Mouse (Mus musculus): ENCODE data around the gene Frem1.

The Frem1 gene

DNA sequence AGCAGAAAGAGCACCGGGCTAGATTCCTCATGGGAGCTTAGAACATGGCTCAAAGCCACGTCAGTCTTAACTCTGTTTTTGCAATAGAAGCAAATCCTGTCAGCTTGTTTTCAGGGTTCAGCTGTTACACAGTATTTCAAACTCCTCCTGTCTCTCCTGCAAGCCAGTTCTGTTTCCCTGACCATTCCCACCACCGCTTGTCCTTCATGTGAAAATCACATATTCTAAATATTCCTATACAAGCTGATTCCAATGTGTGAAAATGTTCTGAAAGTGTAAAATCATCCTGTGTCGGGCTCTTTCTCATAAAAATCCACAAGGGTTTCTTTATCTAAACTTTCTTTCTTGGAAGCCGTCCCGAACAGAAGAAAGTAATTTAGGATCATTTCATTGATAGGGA lies 22.0 kb downstream of the Frem1 start:
- no peak for DNase-seq

DNA sequence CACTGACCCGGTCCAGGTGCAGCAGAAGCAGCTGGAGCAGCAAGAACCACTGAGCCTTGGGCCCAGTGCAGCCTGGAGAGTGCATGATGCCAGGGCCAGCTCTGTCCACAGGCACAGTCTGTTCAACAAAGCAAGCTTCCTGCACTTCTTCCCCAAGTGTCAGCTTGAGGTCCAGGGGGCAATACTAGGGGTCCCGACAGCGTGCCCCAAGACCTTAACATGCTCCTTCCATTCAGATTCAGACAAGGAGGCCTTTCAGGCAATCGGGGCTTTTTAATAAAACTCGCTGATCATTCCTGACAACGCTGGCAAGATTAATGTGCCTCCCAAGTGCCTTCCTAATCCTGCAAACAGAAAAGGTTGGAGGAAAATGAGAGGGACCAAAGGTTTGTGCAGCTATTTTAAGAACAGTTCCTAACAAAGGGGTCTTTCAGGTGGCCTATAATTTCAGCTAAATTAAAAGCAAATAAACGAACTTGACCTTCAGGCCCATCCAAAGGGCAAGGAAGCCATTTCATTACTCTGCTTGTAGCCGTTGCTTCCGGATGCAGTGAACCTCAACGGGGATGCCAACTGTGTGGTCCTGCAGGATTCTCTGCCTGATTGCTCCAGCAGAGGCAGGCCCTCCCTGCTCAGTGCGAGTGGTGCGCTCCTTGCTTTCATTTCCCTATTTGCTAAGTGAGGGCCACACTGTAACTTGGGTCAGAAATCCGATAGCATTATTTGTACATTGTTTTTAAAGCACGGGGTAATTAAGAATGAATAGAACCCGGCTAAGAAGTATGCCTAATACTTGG lies 31.2 kb downstream of the Frem1 start:
- no peak for DNase-seq

DNA sequence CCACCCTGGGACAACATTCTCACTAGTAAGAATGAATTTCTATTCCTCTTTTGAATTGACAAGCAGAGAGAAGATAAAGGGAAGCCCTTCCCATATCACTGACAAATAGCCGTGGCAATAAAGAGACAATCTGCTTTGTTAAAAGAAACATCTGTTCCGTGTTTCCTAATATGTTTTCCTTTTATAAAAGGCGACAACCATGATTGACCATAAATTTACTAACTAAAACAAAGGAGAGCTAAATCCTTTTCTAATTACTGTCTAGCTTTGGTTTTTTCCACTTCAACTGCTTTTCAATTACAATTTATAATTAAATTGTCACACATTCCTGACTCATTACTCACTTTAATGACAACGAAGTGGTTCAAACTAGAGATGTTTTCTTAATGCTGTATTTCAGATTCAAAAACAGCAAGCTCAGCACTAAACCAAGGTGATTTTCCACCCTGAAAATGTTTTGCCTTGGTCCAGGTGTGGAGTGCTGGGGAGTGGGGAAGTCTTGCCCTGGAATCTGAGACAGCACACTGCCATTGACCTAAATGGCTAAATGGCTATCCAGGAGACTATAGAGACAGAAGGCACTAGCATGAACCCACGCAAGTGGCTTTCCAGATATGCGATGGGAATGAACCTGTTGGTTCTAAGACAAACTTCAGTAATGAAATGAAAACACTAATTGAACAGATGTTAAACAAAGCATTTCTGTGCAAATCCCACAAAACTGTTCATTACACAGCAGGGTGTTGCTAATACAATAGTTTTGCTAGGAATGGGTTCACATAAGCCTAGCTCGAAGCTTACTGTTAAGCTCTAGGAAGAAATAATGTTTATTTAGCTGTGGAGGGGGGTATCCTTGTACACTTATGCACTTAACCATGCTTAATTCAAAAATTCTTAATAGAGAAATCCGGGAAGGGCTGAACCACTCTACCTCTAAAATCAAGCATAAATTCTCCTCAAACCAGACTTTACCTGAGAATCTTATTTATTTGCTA lies 33.7 kb downstream of the Frem1 start:
- no peak for DNase-seq

DNA sequence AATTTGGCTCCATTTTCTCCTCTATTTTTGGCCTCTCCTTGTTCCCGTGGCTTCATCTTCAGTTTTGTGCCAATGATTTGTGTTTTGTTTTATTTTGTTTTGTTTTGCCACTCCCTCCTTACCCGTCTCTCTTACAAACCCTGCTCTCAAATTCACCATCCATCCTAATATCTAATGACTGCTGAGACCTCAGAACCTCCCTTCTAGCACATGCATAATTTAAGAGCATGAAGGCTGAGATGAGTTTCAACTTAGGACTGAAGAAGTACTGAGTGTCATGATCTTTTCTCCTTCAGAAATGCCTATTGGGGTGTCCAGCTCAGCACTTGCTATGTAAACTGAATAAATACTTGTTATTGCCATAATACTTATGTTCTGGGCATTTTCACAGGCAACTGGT lies 37.6 kb downstream of the Frem1 start:
- no peak for DNase-seq

DNA sequence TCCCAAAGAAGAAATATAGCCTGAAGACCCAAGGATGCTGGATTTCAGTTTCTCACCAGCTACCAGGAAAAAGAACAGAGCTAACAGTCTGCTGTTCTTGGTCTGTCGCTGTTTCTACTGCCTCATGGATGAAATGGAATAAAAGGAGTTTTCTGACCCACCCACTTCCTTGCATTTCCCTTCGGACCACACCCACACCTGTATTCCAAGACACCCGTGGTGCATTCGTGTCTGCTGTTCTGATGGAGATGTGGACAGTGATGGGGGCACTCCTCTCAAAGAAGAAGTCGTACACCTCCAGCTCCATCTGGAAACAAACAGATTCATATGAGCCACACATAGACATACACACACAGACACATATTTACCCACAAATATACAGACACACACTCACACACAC lies 48.1 kb downstream of the Frem1 start:
- DNase-seq = no peak

DNA sequence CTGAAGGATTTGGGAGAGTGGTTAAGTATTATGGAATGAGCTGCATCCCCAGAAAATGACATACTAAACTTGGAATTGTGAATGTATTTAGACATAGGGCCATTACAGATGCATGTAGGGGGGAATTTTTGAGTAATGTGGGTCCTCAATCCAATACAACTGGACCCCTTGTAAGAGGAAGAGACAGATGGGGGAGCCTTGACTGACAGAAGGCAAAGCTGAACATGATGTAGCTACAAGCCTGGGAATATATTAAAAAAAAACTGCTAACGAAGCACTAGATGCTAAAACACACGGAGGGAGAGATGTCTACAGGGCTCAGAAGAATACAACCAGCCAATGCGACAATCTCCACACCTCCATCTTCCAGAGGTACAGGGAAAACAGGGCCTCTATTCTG lies 60.1 kb downstream of the Frem1 start:
- DNase-seq = no peak

DNA sequence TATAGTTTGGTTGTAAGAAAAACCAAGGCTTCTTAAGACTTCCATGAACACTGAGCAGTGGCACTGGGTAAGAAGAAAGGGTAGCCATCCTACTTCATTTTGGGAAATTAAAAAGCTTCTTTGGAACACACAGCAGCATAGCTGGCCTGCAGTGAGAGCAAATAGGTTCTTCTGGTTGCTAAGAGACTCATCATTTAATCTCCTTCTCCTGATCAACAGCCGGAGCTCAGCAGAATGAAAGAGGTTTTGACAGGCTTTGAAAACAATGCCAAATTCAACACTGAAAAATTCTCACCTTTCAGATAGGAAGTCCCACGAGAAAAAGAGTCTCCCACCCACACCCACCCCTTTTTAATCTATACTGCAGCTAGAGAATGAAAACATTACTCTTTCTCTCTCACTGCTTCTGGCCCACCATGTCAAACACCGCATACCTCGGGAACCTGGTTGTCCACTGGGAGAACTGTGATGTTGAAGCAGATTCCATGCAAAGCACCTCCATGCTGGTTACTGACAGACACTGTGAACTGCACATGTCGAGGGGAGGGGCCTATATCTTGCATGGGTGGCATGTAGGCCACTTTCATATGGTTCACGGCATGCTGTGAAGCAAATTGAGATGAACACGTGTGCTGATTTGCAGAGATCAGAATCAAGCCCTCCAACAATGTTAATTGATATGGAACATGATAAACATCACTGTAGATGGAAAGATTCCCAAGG lies 61.0 kb downstream of the Frem1 start:
- DNase-seq = no peak

DNA sequence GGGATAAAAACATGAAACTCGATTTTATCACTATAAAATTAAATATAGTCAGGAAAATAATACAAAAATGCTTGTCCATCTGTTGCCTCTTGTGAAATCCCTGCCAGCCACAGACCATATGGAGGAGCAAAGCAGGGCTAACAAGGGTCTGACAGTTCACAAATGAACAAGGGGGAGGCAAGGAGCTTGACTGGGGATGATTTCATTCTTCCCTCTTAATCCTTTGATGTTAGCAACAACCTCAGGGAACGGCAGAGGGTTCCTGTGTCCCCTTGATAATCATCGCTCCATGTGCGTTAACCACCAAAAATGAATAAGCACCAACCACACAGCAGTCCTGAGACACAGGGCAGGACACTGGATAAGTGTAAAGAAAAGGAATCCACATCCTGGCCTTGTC lies 79.8 kb downstream of the Frem1 start:
- no peak for DNase-seq

DNA sequence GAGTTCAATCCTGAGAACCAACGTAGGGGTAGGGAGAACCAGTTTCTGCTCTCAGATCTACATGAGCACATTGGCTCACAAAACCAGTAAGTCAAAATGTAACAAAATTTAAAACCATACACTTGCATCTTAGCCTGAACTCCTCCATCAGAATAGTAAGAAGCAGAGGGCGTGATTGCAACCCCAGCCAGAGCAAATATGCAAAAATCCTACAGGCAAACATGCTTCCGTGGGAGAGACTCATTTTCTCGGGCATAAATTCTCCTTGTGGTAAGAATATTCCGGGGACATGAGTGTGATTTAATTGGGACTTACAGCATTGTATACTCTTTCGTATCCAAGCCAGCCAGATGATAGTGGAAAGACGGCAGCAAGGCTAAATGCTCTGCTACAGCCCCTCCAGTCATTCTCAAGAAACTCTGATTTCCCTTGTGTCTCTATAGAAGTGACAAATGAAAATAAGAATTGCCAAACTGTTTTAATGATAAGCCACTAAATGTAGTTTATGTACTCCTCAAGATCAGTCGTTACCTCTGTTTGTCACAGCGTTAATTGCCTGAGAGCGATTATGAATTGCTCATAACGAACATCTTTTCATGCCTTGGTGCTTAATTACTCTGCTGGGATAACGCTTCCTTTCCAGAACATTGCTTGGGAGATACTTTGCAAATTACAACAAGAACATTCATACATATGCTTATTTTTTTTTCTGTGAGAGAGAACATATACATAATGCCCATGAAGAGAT lies 81.1 kb downstream of the Frem1 start:
- no peak for DNase-seq

DNA sequence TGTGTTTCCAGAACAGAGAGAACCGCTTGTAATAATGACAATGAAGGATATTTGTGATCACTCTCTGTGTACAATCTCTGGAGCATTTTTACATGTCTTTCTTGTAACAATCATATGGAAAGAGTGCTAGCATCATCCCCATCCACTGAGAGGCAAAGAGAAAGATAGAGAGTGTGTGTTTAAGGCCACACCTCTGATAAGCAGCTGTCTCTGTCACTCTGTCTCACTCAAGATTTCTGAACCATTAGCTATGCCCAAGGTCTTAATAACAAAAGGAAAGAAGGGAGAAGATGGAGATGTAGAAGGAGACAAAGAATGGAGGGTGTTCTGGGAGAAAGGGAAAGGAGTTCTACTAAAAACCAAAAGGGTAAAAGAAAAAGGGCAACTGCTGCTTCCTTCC lies 91.1 kb downstream of the Frem1 start:
- DNase-seq = no peak

DNA sequence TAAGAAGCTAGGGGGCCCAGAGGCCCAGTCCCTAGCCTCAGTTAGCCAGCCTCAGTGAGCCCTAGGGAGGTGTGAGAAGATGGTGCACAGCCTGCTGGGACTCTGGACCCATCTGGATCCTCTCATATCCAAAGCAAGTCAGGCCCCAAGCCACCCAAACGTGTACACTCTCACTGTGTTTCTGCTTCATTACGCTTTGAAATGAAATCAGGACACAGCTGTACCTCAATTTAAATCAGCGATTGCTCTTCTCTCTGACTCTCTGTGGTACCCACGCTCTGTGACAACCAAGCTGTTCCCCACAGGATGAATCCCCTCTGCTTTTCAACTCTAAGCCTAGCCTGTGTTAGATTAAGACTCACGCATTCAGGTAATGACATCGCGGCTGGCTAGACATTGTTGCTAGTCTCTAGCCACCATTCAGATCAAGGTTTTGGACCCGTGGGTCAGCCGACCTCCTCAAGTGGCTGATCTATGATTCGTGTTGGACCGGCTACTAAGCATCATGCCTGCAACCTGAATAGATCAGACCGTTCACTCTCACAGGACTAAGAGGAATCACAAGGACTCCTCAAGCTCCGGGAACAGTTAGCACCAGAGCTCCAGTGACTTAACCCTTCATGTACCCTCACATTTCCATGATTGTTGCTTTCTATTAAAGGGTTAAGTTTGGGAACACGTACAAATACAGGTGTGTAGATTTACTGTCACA lies 94.2 kb downstream of the Frem1 start:
- DNase-seq = no peak

DNA sequence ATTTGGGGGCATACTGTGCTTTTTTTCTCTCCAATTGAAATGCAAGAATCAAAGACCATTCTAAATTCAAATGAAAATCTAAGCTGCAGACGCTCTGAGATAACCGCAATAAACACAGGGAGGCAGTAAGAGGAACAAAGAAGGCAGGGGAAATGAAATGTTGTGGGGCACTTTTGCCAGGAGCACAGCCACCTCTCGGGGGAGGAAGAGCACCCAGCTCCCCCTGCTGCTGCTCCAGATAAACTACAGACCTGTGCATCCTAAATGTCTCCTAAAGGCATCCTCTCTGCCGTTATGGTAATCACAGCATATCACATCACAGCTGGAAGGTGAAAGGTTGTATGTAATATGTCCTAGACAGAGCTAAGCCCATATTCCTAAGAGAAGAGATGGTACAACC lies 98.1 kb downstream of the Frem1 start:
- DNase-seq = no peak

DNA sequence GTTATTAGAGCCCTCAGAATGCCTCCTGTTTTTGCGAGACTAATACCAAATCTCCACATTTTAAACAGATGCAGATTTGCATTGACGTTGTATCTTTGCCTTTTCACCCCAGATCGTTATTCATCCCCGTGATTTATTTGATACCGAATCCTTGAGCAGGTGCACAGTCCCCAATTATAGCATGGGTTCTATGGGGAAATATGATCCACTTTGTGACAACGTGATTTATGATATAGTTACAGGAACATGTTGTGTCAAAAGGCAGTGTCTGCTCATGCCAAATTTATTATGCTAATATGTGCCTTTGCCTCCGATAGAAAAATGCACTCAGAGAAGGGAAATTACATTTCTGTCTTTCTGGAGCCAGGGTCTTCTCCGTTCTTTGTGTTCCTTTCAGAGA lies 102.6 kb downstream of the Frem1 start:
- no peak for DNase-seq

DNA sequence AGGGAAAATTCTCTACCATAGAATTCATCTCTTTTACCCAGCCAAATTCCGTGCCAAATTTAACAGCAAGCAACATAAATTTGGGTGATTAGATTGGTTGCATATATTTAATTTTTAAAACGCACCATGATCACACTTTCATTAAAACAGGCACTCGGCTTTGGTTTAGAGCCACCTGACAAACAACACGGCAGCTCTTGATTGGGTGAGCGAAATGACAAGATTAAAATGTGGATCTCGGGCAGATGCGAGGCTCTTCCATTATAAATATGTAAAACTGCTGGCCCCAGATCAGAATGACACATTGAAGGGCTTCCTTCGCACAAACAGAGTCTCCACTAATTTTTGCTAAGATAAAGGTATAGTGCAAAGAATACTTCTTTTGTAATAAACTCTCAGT lies 105.4 kb downstream of the Frem1 start:
- DNase-seq = no peak

DNA sequence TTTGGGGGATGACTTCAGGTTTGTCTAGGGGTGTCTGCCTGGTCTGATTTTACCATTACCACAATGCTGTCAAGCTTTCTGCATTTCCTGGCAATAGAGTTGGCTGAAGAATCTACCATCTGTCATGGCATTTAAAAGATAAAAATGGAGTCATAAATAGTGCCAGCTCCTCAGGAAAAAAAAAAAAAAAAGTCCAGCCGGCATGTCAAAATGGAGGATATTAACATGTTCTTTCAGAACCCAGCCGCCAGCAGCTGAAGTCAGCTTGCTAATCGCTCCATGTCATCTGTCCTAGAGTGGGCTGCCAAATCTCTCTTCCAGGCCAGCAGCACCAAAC lies 105.9 kb downstream of the Frem1 start:
- peak; percentile 68 for DNase-seq

DNA sequence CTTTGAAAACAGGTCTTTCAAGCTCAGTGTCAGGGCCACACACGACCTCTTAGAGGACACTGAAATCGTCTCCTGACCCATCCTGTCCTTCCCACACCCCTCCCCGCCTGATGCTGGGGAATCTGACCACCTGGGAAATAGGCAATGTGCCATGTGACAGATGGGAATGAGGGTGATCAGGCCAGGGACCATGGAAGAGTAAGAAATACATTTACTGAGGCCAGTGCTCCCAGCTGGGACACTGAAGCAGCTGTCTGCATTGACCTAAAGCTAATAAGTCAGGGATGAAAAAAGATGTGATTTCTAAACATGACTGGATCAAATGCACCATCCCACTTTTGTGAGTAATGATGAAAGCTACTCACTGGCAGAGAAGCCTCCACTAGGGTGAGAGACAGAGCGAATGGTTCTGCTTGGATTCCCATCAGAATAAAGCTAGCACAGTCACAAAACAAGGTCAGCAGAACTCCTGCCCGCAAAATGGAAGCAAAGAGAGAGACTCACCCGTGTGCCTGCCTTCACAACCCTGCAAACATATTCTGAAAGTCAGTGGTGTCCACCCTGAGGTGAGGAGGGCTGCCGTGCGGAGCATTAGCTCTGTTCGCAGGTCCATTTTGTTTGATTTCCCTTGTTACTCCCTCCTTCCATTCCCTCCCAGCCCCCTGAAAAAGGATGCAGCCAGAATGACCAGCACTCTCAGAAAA lies 106.4 kb downstream of the Frem1 start:
- peak; percentile 73 for DNase-seq

DNA sequence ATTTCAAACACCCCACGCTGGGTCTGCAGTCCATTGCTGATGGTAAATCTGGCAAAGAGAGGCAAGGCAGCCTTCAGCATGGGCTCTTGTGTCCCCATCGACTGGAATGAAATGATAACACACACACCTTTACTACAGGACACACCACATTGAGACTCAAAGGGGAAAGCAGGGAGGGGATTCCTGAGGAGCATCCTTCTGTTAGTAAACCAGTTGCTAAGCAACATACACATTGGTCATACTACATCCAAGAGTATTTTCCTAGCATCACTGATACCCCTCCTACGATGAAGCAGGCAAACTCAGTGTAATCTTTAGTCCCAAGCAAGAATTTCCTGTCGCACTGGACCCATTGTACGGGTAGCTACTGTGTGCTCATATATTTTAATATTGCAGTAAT lies 111.5 kb downstream of the Frem1 start:
- DNase-seq = no peak

DNA sequence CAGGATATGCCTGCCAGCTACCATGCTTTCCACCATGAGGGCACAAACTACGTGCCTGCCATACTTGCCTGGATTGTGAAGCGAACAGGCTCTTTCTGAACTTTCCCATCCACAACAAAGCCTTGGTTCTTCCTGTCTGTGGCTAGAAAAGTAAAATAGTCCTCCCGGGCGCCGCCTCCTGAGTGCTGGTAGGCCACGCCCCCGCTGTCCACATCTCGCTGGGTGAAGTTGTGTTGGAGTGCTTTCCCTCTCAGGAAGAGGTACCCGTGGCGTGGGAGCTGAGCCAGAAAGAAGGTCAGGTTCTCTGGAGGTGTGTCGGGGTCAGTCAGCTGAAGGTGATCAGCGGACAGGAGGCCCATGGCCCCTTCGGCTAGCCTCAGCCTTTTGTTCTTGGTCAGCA lies 111.9 kb downstream of the Frem1 start:
- DNase-seq = no peak

DNA sequence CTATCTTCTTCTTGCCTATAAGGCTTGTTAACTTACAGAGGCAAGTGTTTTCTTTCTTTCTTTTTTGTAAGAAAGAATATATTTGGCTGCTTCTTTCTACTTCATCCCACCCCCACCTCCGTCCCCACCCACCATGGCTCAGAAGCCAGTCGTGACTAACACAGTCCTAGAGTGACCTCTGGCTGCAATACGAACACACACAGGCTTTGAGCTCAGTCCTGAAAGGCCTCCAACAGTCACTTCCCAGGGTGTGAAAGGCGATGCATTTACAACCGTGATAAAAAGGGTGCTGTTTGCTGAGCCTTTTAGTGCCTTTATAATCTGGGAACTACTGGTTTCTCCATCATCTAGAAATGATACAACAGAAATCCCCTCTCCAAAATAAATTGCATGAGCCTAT lies 117.8 kb downstream of the Frem1 start:
- no peak for DNase-seq

DNA sequence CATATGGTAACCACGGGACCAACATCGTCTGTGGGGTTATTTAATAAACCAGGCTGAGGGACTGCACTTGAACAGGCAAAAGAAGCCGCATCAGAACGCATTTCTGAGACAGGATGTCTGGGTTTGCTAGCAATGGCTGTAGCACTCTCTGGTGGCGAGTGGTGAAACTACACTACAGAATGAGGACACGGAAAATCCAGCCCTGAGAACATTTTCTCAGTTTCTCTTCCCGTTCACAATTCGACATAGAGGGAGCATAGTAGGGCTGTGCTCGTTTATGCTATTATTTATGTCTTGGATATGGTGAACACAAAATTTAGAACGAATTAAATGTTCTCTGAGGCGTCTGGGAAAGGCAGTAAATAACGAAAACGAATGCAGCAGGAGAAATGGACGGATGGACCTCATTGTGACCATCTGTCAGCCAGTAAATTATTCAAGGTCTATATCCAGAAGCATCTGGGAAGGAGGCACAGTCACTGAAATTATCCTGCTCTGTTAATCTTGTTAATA lies 118.4 kb downstream of the Frem1 start:
- peak; percentile 76 for DNase-seq

DNA sequence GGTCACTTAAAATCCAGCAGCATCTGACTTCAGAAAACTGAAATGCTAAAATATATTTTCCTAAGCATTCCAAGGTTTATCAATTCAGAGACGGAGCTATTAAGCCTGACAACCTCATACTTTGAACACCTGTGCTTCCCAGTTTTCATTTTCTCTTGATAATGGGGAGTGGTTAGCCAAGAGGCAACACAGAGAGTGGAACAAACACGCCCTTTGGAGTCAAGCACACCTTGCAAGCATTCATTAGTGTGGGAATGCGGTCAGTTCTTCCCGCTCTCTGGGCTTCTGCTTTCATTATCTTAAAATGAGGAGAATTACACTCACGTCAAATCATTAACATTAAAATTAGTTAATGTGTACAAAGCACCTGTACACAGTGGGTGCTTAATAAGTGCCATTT lies 122.1 kb downstream of the Frem1 start:
- no peak for DNase-seq

All from cerebellum, adult 11 months (tissue).